Mouse (Mus musculus) naive thymus-derived CD4-positive, alpha-beta T cell, adult 5 months (primary cell): Measurements from ENCODE around the gene Olfr340. TPM values are rescaled to one million over a fixed set of nuclear protein-coding genes. Genes with fewer than 3 reads are reported as not detected.

Experiments
- polyA plus RNA-seq: library from polyadenylated mRNA; unstranded; fragments of 100-300 nt; shearing (Covaris generic); gene quantifications from one replicate; pipeline ENCODE4 v1.2.1, GENCODE M21; 2017

The Olfr340 gene
- polyA plus RNA-seq: not detected

DNA sequence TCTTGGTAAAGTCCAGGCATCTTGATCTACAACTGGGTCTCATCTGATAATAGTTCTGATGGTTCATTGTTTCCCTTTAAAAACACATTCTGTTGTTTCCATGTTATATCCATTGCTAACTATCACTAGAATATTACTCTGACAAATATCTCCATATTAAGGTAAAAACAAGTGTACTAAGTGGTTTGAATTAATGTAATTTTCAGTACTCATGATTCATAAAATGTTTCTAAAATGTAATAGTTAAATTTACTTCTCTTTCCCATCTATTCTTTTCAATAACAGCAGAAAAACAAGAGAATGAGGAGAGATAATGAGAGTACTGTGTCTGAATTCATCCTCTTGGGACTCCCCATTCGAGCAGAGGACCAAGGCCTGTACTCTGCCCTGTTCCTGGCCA is at the start of gene Olfr340:
TSS of gene Olfr340 (plus strand) at position 301 of the 400 bp plus-strand sequence.

DNA sequence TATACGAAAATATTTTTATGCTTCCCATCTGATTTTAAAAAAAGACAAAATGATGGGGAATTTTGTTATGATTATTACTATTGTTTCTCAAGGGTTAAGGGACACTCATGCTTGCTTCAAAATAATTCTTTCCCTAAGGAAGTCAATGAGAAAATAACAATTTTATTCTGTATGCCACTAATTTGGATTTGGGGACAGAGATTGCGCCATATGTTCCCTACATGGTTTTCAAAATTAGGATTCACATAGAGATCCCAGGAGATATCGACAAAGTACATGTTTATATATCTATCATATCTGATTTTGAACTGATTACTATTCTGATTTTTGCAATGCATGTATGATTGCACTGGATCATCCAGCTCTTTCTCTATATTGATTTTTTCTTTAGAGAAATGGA is 33.7 kb upstream of the Olfr340 start, which contains the start of gene Olfr339:
TSS of gene Olfr339 (plus strand) at position 301 of the 400 bp plus-strand sequence.

DNA sequence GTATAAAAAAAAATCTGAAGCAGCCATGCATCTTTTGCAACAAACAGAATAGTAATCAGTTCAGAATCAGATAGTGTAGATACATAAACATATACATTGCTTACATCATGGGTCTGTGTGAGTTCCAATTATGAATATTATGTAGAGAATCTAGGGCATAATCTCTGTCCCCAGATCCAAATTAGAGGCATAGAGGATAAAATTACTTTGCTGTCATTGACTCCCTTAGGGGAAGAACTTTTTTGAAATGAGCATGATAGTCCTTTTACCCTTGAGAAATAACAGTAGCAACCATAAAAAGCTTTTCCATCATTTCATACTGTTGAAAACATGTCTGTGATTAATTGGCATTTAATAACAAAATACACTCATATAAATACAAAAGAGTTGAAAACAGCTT is 30.0 kb downstream of the Olfr340 start, which contains the start of gene Olfr341:
TSS of gene Olfr341 (minus strand) at position 101 of the 400 bp plus-strand sequence.

Other genes with a start within 250 kb of the Olfr340 start
- not detected for gene Ptgs1, start 222.2 kb upstream of the Olfr340 start, polyA plus RNA-seq
- gene Olfr338, start 79.1 kb upstream of the Olfr340 start, polyA plus RNA-seq: 0.22 TPM
- gene Olfr339, start 33.6 kb upstream of the Olfr340 start, polyA plus RNA-seq: not detected
- gene Olfr341, start 29.9 kb downstream of the Olfr340 start, polyA plus RNA-seq: 0.20 TPM
- gene Olfr342, start 72.4 kb downstream of the Olfr340 start, polyA plus RNA-seq: not detected
- gene Olfr344, start 114.1 kb downstream of the Olfr340 start, polyA plus RNA-seq: not detected
- not detected for gene Olfr345, start 187.5 kb downstream of the Olfr340 start, polyA plus RNA-seq
- not detected for gene Olfr346, start 233.2 kb downstream of the Olfr340 start, polyA plus RNA-seq